Mouse (Mus musculus) lung, postnatal 0 days (tissue): ENCODE data around the gene Nipal4.

Source experiments
- CTCF ChIP-seq: IDR thresholded peaks from 2 replicates; pipeline ENCODE4 v1.5.1; 2016; ENCODE audit warnings: antibody characterized with exemption, mild to moderate bottlenecking
- EP300 ChIP-seq: IDR thresholded peaks from 2 replicates; pipeline ENCODE4 v1.6.1; 2016; ENCODE audit warnings: antibody characterized with exemption, mild to moderate bottlenecking, control low read depth

- TF ChIP-seq CTCF = no peak
- no peak for TF ChIP-seq EP300
Measured at GRCm38 (mm10) chr11:46125835-46126229, 40.5 kb downstream of the Nipal4 start.
